Mouse (Mus musculus): ENCODE measurements around the gene Uba6. TPM values are rescaled to one million over a fixed set of nuclear protein-coding genes. Genes with fewer than 3 reads are reported as not detected.

Gene Uba6
- 10 to 100 TPM; 15.5 to 17.9 TPM for polyA plus RNA-seq (2017; shearing (Covaris generic))

DNA sequence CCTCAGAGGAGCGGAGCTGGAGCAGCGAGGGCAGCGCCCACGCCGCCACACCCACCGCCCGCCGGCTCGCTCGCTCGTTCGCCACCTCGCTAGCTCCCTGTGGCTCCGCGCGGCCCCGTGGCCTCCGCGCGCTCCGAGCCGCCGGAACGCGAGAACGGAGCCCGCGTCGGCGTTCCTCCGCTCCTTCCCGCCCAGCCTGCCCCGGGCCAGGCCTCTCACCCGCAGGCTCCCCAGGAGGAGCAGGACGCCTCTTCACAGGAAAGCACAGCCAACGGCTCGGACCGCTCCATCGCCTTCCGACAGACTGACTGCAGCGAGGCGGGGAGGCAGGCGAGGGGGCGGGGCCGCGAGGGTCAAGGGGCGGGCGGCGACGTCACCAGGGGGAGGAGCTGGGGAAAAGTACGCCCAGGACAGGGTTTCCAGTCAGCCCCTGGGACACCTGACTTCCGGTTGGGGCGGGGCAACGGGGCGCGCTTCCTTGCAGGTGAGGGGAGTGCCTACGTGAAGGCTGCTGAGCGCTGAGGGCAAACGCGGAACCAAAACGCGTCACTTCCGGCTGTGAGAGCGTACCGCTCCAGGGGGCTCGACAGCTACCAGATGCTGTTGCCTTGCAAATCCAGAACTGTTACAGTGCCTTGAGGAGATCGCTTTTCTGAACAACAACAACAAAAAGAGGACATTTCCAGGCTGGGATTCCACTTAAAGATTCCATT, at the start of gene Uba6:
TSS of gene Uba6 (minus strand) at position 355 of the 713 bp plus-strand sequence.
- ATAC-seq, result peak; percentile 93

DNA sequence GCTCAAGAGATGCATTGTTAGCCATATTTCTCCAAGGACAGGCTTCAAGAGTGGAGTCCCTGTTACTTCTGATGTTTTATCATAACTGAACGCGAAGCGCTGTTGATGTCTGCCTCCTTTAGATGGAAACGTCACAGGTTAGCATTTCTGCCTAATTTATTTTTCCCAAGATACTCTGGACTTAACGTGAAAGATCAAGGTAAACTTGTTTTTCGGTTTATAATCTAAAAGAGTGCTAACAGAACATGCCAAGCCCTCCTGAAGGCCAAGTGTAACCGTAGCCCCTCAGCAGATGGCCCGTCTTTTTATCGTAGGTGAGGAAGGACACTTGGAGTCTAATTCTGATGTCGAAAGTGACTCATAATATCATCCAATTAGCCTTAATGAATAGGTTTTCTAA, 25.2 kb upstream of the Uba6 start, which contains the start of gene Gnrhr:
TSS of gene Gnrhr (minus strand) at position 101 of the 400 bp plus-strand sequence.
- ATAC-seq, result no peak

DNA sequence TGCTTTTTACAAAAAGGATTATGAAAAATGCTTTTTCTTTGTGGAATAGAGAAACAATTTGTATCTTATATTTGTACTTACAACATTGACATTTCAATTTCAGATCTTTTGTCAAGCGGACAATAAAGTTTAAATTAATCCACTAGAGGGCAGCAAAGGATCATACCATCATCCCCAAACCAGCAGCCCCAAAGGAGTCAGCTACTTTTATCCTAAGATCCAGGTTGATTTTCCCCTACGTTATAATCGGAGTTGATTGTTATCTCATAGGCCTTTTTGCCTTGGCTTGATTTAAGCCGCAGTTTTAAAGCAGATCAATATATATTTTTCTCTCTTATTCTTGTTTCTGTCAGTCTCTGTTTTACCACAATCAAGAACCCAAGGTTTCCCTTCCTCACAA, 18.8 kb upstream of the Uba6 start:
- ATAC-seq, result peak; percentile 82

DNA sequence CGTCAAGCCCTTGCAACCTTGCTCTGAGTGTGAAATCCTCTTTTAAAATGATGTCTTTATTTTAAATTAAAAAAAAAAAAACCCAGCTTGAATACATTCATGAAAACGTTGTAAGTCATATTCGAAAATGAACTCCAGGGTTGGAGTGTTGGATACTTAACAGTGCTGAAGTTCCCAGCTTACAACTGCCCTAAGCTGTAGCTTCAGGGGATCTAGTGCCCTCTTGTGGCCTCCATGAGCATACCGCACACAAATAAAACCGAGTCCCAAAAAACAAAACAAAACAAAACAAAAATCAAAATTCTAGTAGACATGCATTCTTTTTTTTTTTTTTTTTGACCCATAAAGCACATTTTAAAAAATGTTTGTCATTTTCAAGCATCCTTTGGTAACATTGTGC, 18.2 kb upstream of the Uba6 start:
- peak; percentile 83 for ATAC-seq

DNA sequence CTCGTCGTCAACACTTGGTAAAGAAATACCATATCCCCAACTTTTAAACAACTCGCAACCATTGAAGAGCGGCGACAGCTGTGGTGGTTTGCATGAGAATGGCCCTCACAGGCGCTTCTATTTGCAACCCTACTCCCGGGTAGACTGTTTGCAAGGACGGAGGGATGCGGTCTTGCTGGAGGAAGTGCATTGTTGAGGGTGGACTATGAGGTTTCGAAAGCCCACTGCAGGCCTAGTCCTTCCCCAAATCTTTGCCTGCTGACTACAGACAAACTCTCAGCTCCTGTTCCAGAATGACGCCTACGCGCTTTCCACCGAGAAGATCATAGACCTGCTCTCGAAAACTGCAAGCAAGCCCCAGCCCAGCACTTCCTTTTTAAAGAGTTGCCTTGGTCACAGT, 17.7 kb upstream of the Uba6 start:
- peak; percentile 16 for ATAC-seq

DNA sequence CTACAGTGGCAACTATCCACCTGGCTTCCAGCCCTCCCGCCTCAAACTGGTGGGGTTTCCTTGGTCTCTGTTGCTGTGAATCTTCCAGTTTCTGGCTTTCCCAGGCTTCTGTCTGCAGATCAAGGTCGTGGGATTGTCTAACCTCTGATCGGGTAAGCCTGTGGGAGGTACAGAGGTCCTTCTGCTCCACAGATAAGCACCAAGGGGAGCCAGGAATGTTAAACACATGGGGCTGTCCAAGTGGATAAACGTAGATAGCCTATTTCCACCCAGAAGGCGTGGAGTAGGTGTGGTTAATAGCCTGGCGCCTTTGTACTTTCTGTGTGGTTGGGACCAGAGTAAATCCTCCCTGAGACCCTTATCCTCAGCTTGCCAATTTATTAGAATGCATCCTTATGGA, 14.8 kb upstream of the Uba6 start:
- ATAC-seq, result no peak

DNA sequence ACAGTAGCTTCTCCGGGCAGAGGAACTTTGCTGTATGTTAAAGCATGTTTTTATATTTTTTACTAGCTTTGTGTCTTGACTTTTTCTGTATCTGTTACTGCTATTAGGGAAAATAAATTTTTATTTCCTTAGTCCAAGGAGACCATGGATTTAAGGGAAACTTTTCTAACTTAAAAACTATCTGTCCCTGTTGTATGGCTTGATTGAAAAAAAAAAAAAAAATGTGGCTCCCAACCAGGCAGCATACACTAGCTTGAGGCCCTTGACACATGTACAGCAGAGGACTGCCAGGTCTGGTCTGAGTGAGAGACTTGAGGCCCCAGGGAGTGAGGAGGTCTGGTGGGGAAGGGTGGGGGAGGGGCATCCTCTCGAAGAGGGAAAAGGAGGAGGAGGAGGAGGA, 1.2 kb upstream of the Uba6 start:
- no peak for ATAC-seq

DNA sequence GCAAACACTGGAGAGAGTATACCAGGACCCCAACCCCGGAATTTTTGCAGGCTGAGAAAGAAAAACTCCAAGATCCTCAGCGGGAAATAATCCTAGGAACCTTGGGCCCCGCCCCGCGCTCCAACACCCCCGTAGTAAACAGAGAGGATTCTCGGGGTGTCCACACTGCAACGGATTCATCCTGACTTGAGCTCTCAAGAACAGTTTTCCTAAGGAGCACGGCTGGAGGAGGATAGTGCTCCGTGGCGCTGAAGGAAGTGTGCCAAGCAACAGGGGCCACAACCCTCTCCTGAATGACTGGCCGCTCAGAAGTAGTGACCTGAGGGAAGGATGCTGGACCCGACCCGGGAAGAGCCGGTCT, 535 bp downstream of the Uba6 start:
- peak; percentile 9 for ATAC-seq

DNA sequence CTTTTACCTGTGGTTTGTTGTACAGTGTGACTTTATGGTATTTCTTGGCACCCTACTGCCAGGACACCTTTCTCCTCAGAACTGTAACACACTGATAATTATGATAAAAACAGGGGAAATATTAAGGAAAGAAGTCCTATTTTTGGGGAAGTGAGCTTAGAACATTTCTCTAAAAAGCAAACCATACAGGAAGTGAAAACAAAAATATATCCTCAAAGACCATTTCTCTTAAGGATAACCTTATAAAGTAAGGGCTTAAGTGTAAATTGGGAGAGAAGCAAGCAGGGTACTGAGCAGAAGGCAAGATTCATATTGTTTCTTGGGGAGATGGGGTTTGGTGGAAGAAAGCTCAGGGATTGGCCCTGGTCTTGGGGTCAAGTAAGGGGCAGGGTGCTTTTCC, 42.8 kb downstream of the Uba6 start:
- no peak for ATAC-seq

DNA sequence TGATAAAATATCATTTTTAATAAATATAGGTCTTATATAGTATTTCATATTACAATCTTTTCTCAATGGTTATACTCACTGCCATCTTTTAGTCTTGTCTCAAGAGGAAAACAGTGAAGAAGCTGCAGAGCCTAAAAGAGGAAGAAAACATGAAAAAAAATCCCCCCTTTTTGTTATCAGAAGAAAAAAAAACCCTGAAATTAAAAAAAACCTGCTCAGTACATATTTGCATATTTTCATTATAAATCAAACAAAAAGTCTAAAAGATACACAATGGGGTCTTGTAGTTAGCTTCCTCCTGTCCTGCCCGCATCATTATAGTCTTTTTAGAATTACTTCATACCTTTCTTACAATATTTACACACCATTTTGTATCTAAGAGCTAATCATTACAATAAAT, 43.9 kb downstream of the Uba6 start:
- ATAC-seq, result no peak

DNA sequence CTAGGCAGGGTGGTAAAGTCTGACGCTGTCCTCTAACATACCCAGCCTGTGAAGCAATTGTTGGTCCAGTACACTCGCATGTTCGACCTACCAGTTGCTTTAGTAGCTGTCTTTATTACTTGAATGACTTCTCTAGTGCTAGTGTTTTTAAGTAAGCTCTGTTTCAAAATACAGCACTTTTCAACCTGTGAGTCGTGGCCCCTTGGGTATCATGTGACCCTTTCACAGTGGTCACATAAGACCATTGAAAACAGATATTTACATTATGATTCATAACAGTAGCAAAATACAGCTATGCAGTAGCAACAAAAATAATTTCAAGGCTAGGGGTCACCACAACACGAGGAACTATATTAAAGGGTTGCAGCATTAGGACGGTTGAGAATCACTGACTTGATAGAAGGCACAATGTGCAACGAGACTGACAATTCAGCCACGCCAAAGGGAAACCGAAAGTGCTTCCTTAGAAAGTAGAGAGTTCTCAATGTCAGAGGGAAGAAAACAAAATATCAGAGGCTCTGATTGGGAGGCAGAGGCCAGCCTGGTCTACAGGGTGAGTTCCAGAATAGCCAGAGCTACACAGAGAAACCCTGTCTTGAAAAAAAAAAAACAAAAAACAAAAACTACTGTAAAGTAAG, 54.0 kb downstream of the Uba6 start:
- peak; percentile 82 for ATAC-seq

DNA sequence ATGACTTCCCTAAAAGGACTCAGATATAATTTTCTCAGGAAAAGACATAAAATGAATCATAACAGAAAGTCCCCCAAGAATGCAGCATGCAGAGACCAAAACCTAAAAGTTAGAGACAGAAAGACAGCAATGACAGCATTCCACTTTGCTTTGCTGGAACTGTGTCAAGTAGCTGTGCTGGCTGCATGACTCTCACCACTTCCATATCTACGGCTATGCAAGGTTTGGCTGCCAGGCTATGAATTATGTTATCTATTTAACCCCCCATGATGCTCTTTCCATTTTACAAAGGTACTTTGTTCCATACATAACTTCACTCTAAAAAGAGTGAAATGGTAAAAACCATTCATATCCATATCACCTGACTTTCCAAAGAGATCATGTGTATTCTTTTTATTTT, 58.6 kb downstream of the Uba6 start:
- ATAC-seq, result no peak

DNA sequence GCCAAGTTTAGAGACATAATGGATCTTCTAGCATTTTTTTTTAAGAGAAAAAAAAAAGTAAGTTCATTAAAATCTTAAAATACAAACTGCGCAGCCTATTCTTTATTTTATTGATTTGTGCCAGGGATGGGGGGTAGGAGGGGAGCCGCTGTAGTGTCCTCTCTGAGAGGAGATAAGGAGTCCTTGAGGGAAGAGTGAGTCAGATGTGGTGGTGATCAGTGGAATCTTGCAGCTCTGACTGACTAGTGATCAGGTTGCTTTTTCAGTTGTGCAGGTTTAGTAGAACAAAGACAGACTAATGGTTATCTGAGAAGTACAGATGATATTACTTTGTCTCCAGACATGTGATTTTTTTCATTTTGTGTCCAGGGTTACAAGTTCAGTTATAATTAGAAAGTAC, 59.6 kb downstream of the Uba6 start:
- ATAC-seq, result no peak

DNA sequence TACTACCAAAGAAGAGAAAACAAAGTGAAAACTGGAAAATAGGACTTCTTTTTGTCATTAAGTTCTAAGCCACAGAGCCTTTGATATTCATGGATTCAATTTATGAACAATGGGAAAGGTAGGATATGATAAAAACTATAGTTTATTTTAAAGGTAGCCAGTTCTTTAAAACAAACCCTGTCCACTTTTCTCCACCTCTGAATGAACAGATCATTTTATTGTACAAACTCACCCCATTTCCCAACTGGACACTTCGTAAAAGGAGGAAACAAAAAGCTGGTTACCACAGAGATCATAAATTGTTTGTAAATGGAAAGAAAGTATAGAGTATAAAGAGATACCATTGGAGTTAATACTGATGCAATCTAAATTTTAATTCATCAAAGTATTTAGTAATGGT, 61.5 kb downstream of the Uba6 start:
- ATAC-seq, result no peak

DNA sequence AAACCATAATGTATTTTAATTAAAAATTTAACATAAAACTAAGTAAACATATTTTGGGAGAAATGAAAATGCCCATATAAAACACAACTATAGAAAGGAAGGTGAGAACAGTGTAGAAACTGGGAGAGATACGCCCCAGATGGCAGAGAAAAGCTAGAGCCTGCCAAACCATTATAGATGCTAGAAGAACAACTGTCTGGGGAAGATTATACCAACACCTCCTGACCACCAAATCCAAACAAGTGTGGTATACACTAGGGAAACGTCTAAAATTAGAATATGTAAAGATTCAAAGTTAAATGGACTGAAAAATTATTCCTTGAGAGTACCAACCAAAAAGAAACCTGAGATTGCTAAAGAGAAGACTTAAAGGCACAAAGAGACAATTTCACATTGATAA, 66.0 kb downstream of the Uba6 start:
- no peak for ATAC-seq

DNA sequence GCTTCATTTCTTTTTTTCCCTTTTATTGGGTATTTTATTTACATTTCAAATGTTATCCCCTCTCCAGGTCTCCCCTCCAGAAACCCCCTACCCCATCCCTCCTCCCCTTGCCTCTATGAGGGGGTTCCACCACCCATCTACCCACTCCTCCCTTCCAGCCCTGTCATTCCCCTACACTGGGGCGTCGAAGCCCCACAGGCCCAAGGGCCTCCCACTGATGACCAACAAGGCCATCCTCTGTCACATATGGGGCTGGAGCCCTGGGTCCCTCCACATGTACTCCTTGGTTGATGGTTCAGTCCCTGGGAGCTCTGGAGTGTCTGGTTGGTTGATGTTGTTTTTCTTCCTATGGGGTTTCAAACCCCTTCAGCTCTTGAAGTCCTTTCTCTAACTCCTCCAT, 70.4 kb downstream of the Uba6 start:
- ATAC-seq, result no peak

DNA sequence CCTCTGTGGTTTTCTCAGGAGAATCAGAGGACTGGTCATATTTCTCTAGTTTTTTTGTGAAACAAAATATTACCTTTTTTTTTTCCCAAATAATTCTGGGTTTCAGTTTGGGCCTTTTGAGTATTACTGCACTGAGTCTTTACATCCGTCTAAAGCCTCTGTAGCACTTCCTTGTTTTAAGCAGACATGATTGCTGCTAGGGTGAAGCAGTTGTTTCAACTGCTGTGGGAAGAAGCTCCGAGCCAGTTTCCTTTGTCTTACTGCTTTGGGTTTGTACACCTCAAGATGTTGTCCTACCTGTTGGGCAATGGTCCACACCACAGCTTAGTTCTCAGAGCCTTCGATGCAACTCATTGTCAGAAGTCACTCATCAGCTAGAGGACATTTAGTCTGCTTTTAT, 72.0 kb downstream of the Uba6 start:
- ATAC-seq, result peak; percentile 46

DNA sequence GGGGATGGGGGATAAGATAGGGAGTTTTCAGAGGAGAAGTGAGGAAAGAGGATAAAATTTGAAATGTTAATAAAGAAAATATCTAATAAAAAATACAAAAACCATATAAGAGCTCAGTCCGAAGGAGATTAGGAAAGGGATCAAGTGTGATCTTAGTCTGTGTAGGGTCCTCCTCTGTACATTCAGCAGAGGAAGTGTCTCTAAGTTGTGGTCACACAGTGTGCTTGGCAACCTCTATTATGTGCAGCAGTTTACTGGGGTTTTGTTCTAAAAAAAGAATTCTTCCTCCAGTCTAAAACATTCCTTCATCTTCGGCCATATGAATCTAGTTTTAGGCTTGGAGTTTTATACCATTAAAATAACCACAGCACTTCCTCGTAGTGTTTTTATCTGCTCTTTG, 73.6 kb downstream of the Uba6 start:
- no peak for ATAC-seq

DNA sequence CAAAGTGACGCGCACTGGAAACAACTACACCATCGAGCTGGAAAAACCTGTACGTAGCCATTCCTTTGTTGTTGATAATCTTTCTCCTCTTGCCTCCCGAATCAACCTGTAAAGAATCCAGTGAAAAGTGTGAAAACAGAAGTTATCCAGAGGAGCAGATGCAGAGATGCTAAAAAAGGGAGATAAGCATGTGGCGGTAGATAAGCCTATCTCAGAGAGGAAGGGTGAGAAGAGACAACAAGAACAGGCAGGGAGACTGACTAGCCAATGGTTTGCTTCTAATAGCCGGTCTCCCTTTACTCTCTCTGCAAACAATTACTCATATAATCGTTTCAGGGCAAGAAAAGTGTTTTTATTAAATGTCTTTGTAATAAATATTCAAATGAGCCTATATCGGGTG, 77.8 kb downstream of the Uba6 start:
- no peak for ATAC-seq

DNA sequence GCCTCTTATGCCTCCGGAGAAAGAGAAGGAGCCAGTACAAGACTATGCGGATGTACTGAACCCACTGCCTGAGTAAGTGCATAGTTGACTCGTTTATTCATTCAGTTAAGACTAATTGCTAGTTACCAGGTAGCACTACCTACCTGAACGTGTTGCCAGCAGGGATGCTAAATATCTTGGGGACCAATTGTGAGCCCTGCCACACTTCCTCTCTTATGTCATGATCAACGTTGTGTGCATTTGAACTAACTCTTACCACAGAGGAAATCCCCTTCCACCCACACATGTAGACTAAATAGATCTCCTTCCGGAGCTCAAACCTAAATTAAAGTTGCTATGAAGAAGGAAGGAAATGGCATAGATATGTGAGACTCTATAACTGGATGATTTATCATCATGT, 85.9 kb downstream of the Uba6 start:
- ATAC-seq, result peak; percentile 99

DNA sequence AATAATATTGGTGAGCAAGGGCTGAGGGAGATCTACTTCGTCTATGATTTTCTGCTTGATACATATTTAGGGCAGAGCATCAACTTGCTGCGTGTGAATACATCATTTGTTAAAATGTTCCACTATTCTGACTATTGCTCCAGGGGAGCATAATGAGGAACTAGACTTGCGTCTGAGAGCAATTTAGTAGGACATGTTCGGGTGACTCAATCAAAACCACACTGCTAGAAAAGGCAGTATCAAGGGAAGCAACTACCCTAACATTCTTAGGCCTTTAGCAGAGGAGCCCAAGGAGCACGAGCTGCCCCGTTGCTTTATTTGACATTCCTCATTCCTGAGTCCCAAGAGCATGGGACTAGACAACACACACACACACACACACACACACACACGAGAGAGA, 87.6 kb downstream of the Uba6 start:
- ATAC-seq, result no peak

DNA sequence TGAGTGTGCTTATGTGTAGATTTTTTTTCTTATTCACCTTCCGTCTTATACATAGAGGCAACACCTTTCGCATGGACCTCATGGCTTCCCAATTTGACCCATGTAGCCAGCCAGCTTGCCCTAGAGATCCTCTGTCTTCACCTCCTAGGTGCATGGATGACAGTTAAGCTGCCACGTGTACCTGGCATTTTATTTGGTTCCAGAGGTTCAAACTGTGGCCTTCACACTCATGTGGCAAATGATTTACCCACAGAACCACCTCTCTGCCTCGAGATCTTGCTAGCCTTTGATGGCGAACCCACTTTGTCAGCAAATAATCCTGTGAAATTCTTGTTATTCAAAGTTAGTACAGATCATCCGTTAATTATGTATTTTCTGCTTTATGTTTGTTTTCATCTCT, 88.6 kb downstream of the Uba6 start:
- ATAC-seq, result no peak

DNA sequence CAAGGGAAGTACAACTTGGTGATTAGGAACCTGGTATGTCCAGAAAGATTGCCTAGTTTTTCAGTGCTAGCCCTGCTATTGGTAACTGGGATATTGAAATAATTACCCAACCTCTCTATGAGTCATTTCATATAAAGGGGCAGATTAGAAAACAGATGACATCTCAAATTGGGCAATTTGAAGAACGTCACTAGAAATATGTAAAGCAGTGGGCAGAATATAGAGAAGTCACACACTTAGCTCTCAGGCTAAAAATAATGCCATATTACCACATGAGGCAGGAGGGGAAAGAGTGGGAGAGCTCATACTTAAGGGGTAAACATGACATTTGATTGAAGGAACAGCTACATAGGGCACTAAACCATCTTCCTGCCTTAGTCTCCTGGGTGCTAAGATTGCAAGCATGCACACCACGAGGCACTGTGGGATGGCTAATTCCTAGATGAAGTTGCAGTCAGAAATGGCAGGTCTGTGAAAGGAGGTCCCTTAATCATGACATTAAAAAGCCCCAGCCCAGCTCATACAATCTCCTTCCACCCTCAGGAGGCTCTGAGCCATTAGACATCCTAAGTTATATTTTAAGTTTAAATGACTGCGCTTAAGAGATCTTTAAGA, 93.8 kb downstream of the Uba6 start:
- ATAC-seq, result peak; percentile 71

DNA sequence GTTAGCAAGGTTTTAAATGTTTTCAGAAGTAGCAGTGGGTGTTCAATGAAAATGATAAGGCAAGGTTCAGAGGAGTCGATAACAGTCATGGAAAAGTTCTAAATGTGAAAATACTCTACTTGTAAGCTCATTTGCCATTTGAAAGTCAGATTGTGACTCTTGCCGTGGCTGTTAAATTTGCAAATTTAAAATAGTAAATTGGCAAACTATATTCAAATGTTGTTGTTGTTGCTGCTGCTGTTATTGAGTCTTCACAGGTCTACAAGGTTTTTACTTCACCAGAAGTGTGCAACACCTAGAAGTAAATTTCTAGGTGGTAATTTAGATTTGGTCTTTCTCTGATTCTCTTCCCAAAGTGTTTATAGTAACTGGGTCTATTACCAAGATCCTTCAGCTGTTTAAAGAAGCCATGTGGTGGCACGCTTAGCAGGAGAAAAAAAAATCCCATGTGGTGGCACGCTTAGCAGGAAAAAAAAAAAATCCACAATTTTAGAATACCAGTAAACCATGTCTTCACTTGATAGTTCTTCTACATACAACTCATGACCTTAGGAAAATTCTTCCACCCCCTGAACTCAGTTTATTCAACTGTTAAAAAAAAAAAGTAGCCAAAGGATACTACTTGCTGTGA, 99.7 kb downstream of the Uba6 start:
- no peak for ATAC-seq
